Mouse (Mus musculus) A20 (cell line): ENCODE data around the gene Slc15a1.

Experiments used
- DNase-seq: peaks from one replicate; pipeline ENCODE4 v3.0.0-alpha.2; 2011; ENCODE audit warnings: low read depth, low spot score

Gene Slc15a1

GRCm38 (mm10) chr14:121492328-121492727 is 12.7 kb downstream of the Slc15a1 start:
- DNase-seq = no peak

DNA sequence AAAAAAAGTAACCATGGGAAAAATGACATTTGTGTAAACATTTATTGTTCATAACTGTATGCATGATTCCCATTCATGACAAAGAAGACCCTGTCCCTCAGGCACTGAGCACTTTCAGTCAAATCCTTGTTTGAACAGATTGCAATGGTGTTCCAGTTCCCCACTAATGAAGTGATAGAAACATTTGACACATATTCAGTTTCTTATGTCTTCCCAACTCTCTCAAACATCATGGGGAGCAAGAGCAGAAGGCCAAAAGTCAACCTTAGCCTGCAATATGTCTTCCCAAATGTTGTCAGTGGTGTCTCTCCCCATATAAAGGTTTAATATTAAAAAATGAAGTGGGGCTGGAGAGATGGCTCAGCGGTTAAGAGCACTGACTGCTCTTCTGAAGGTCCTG is 19.3 kb downstream of the Slc15a1 start:
- no peak for DNase-seq

DNA sequence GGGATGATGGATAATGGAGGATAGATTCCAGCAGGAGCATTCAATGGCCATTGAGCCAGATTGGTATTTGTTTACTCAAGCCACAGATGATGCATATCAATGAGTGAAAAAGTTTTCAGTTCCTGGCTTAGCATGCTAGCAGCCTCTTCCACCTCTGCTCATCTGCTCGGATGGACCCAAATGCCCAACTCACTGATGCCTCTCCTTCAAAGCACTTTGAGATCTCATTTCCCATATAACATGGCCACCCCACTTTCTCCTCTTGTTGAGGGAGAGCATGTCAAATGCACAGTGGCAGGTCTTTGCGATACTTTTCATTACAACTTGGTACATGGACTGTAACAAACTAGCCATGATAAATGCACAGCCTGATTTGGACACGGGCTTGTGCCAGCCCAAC is 20.6 kb downstream of the Slc15a1 start:
- no peak for DNase-seq

DNA sequence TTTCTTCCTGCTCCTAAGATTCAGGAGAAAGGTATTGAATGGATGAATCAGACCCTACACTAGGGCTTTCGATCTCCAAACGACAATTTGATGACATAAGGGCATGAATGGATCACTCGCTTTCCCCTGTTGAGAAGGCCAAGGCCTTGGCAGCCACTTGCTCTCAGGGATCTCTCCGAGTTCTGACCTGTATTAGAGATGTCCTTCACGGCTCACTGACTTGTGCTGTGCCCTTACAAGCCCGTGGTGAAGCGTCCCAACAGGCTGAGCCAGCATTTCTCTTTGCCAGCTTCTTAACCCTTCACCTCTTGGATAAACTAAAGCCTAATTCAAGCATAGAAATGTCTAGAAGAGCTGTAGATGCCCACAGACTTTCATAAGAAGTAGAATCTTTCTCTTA is 22.9 kb downstream of the Slc15a1 start:
- DNase-seq = no peak

GRCm38 (mm10) chr14:121481591-121481990 is 23.5 kb downstream of the Slc15a1 start:
- DNase-seq = no peak

DNA sequence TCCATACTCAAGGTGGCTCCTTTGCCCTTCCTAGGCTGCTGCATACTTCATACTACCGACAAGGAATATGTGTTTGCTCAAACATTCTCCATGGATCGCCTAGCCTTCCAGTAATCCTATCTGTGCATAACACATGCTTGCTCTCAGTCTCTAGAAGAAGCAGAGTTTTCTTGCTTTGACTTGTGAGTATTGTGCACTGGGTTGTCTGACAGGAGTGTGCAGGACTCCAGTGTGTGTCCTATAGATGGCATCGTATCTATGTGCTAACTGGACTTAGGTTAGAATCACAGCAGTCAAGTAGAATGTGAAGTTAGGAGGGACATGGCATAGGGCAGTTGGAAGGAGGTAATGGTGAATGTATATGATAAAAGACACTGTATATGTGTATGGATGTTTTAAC is 26.0 kb downstream of the Slc15a1 start:
- DNase-seq = no peak

DNA sequence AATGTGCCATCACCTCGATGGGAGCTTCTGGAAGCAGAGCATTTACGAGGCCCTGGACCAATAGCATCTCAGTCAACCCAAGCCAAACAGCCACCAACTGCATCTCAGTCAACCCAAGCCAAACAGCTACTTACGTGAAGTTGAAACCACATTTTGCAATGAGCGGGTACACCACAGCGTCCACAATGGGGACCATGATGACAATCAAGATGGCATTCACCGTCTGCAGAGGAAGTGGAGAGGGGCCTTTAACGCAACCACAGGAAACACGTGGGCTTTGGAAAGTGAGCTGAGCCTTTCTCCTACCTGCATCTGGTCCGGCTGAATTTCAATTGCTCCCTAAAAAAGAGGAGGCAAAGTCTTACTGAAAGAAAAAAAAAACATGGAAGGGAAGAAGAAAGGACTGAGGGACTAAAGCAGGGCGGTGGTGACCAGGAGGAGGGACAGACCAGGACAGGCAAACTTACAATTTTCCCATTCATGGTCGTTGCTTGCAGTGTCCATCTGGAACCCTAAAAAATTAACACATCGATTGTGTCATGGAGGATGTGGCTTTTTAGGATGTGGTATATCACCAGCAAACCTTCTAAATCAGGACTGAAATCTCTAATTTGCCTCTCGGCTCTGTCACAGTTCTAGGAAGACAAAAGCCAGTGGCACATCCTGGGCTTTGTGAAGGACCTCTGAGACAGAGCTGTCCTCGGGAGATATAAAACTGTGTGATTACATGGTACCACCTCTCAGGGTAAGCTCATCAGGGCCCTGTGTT is 26.9 kb downstream of the Slc15a1 start:
- DNase-seq = no peak

DNA sequence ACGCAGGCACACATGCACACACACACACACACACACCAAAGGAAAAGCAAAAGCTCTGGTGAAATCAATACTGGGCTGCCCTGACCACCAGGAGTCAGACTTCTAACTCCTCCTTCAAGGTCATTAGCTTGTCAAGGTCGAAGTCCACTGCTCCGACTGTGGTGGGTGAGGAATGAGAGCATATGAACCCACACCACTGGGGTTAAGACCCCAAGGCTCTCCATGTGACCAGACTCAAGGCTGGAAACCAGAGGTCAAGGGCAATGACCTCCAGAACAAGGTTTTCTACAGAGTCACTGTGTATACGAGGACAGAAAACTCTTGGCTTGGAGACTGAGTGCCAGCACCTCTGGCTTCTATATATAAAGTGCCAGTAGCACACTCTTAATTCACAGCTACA is 31.2 kb downstream of the Slc15a1 start:
- no peak for DNase-seq

GRCm38 (mm10) chr14:121471545-121472121 is 33.4 kb downstream of the Slc15a1 start:
- DNase-seq = no peak

GRCm38 (mm10) chr14:121469601-121470000 is 35.5 kb downstream of the Slc15a1 start:
- DNase-seq = no peak

- DNase-seq = no peak
These were observed 37.4 kb downstream of the Slc15a1 start for GRCm38 (mm10) chr14:121467646-121468045.

GRCm38 (mm10) chr14:121466501-121466900 is 38.6 kb downstream of the Slc15a1 start:
- no peak for DNase-seq

GRCm38 (mm10) chr14:121464318-121464717 is 40.7 kb downstream of the Slc15a1 start:
- no peak for DNase-seq

GRCm38 (mm10) chr14:121462756-121463155 is 42.3 kb downstream of the Slc15a1 start:
- no peak for DNase-seq

DNA sequence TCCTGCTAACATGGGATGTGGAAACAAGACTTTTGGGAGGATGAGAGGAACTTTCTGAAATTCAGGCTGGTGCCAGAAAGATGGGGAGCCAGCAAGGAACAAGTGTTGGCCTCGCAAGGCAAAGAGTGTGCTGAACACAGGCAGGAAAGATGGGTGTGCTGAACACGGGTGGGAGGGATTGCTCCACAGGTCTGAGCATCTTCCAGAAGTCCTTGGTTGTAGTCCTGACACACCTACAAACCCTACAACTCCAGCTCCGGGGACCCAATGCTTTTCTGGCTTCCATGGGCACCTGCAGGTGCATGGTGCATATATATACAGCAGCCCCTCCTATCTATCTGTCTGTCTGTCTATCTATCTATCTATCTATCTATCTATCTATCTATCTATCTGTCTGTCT is 44.1 kb downstream of the Slc15a1 start:
- no peak for DNase-seq

GRCm38 (mm10) chr14:121458521-121458920 is 46.5 kb downstream of the Slc15a1 start:
- DNase-seq = no peak

DNA sequence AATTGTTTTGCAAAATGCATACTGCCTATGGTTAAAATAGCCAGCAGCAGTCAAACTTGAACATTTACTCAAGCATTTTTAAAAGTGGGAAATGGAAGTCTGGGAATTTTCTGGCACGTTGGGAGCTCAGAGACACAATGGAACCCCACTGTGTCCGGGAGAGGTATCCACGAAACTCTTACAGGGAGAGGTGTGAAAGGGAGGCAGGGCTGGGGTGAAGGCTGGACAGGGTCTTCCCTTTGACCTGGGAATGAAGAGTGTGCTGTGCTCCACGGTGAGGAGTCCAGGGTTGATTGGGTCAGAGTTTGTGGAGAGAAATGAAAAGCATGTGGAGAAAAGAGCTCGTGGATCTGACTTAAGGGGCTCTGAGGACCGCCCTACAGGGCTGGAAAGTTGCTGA is 47.5 kb downstream of the Slc15a1 start:
- DNase-seq = no peak

- no peak for DNase-seq
These were observed 48.4 kb downstream of the Slc15a1 start for GRCm38 (mm10) chr14:121456416-121457285.

DNA sequence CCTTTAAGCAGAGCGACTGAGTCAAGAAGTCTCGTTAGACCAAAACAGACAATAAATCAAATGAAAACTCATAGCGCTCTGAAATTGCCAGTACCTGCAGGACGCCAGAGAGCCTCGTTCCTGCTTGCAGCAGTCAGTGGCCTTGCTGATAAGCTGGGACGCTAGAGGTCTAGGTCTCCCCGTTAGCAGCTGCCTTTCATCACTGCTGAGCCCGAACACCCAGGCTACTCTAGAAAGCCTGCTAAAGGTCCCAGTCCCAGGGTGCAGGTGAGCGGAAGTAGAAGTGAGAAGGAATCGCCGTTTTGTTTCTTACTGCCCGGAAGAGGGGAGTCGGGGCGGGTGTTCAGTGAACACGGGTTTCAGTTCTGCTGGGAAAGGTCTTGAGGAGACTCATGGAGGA is 49.1 kb downstream of the Slc15a1 start:
- DNase-seq = no peak

DNA sequence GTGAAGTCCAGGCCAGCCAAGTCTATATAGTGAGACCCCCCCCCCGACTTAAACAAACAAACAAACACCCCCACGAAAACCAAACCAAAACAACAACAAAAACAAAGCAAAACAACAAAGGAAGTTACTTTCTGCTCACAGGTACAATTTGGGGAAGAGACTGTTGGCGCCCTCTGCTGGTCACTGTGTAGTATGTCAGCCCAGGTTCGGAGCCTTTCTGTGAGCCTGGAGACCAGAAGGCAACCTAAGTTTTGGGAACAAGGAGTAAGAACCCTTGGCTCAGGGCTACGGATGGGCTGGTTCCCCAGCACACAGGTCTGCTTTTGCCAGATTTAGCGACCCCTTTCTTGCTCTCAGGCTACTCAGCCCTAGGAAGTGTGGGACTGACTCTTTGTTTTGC is 49.5 kb downstream of the Slc15a1 start:
- DNase-seq = peak; percentile 68

DNA sequence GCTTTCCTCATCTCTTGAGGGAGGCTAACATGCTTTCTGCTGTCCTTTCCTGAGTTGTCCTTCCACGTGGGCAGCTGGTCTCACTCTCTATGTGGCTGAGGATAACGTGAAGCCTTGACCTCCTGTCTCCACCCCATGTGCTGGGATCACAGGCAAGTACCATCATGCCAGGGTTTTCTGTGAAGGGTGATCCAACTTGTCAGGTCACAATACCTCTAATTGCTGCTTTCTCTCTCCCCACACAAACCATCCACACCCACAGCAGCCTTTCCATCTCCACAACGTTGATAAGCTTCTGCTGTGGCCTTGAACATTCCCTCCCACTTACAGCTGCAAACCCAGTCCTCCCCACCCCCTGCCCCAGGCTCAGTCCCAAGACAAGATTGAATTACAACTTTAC is 51.9 kb downstream of the Slc15a1 start:
- DNase-seq = no peak

DNA sequence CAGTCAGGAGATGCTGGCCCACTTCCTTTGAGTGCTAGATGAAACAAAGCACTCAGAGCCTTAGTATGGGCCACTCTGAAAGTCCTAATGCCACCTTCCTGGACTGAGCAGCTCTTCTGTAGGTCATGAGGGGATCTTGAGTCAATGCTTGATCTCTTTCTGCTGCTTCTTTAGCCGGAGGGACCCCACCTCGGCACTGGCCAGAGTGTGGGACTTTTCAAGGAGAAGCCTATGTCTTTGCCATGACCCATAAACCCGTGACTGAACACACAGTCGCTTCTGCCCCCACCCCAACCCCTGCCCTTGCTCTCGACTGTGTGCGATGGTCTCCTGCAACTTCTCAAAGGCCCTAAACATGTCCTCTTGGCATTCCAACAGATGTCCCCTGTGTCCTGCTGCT is 52.8 kb downstream of the Slc15a1 start:
- no peak for DNase-seq
